Mouse (Mus musculus) stomach, embryonic 15.5 days (tissue): ENCODE data around the gene Homez. TPM values are rescaled to one million over a fixed set of nuclear protein-coding genes. Genes with fewer than 3 reads are reported as not detected.

Source experiments
- ATAC-seq: fragments of 200-750 bp; cut with Nextera tagmentation; 2 replicates; pipeline ENCODE4 v1.8.0; 2017; ENCODE audit warnings: low read depth, moderate number of reproducible peaks, moderate TSS enrichment; ENCODE audit not compliant: insufficient read depth, low FRiP score
- H3K27ac ChIP-seq: fragments of 300-500 bp; sonication (generic); 2 replicates; pipeline ENCODE4 v1.5.1; 2015; ENCODE audit warnings: mild to moderate bottlenecking, inconsistent platforms
- H3K27me3 ChIP-seq: fragments of 300-500 bp; sonication (generic); replicated peaks from 2 replicates; pipeline ENCODE4 v1.6.1; 2015; ENCODE audit warnings: inconsistent platforms
- H3K36me3 ChIP-seq: fragments of 300-500 bp; sonication (generic); 2 replicates; pipeline ENCODE4 v1.6.1; 2015; ENCODE audit warnings: inconsistent platforms
- H3K4me1 ChIP-seq: fragments of 300-500 bp; sonication (generic); 2 replicates; pipeline ENCODE4 v1.6.1; 2015; ENCODE audit warnings: inconsistent platforms
- H3K4me2 ChIP-seq: fragments of 300-500 bp; sonication (generic); 2 replicates; pipeline ENCODE4 v1.6.1; 2015; ENCODE audit warnings: mild to moderate bottlenecking, inconsistent platforms
- H3K4me3 ChIP-seq: fragments of 300-500 bp; sonication (generic); replicated peaks from 2 replicates; pipeline ENCODE4 v1.5.1; 2015; ENCODE audit warnings: inconsistent platforms
- H3K9ac ChIP-seq: fragments of 300-500 bp; sonication (generic); 2 replicates; pipeline ENCODE4 v1.6.1; 2015; ENCODE audit warnings: inconsistent platforms
- H3K9me3 ChIP-seq: fragments of 300-500 bp; sonication (generic); 2 replicates; pipeline ENCODE4 v1.6.1; 2016; ENCODE audit warnings: inconsistent platforms
- WGBS: fragments of 180-500 bp; shearing (Covaris S2); methylation state at CpG from one replicate; pipeline ENCODE4 v1.1.7; 2015; 5-methylcytosine and 5-hydroxymethylcytosine counted together
- polyA plus RNA-seq: library from polyadenylated mRNA; unstranded; fragments of >200 nt; fragmentation: Nextera tagmentation; extraction: Ambion mirVana; gene quantifications from 2 replicates; pipeline ENCODE4 v1.2.1, GENCODE M21; 2015

Homez gene
- polyA plus RNA-seq, 1 experiment from 2014 or later = 8.4 TPM

DNA sequence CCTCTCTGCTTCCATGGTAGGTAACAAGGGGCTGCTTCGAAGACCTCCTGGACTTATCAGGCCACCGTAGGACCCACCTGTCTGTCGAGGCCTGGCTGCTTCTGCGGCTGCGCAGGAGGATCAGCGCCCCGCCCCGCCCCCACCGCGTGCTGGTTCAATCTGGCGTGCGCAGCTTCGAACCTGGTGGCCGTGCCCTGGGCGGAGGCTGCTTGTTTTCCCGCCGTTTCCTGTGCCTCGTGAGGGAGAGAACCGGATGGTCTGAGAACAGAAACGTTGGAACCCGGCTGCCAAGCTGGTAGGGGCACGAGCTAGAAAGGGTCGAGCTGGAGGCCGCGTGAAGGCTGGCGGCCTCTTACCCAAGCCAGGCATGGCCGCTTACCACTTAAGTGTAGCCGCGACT is 56.8 kb downstream of the Homez start, which contains the start of gene Rnf212b:
TSS of gene Rnf212b (plus strand) at position 151 of the 400 bp plus-strand sequence.
- Histone ChIP-seq H3K36me3 (no peaks in the 10 kb centered on the region), H3K4me3 (no peak within 1 kb of the TSS), H3K9ac (no peak within 1 kb of the TSS), H3K27me3 (no peaks in the 10 kb centered on the region), H3K4me2 (no peak within 1 kb of the TSS), H3K27ac (no peak within 1 kb of the TSS), H3K9me3 (no peaks in the 10 kb centered on the region), H3K4me1 (no peaks in the 10 kb centered on the region)
- 84% methylated on average over 29 of the region's 29 CpGs for WGBS
- no peak for ATAC-seq

DNA sequence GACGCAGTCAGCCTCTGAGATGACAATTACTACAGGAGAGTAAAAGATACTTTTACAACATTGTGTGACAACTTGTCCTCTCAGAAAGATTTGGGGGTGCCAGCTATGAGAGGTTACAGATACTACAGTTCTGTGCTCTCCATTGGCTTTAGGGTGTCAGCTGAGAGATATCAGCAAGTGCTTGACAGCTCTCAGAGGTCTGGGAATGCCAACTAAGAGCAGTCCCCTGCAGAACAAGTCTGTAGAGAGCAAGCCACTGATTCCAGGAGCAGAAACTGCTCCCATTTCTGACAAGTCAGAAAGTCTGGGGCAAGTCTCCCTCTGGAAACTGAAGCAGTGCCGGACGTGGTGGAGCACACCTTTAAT is 61.1 kb downstream of the Homez start:
- Histone ChIP-seq H3K27ac (no peak overlapping the region), H3K4me1 (no peaks in the 10 kb centered on the region), H3K9me3 (no peaks in the 10 kb centered on the region), H3K27me3 (no peaks in the 10 kb centered on the region), H3K36me3 (no peaks in the 10 kb centered on the region), H3K4me3 (no peak overlapping the region), H3K4me2 (no peak overlapping the region), H3K9ac (no peak overlapping the region)
- 75% methylated on average over 3 of the region's 3 CpGs for WGBS
- ATAC-seq = no peak

DNA sequence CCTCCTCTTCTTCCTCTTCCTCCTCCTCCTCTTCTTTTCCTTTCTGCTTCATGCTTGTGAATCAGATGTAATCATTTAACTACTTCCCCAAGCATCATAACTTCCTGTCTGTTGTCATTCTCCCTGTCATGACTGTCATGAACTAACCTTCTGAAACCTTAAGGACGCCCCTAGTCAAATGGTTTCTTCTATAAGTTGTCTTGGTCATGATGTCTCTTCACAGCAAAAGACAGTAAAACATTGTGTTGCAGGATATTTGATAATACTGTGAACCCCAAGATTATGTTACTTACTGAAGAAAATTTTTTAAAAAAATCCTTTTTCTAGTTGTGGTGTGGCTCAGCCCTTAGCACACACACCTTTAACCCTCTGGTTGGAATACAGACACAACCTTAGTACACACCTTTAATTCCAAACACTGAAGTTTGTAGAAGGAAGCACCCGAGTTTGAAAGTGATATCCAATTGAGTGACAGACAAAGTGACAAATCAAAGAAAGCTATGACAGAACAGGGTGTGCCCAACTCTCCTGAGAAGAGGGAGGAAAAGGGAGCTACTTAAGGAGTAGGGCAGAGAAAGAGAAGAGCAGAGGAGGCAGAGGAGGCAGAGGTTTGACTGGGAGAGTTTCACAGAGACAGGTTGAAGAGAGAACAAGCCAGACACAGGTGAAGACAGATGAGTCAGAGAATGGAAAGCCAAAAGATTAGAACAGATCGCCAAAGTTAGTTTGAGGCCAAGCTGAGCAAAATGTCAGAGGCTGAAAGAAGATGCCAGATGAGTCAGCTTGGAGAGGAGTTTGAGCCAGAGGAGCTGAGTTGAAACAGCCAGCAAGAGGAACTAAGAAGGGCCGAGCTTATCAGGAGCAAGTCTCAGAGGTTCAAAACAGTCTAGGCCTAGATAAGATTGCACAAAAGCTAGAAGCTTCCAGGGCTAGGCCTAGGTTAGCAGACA is 61.8 kb downstream of the Homez start:
- 53% methylated on average over 4 of the region's 4 CpGs for WGBS
- H3K4me1 ChIP-seq = no peaks in the 10 kb centered on the region
- H3K36me3 ChIP-seq = no peaks in the 10 kb centered on the region
- H3K27ac ChIP-seq = no peak overlapping the region
- no peak overlapping the region for H3K4me3 ChIP-seq
- ATAC-seq = no peak
- no peaks in the 10 kb centered on the region for H3K9me3 ChIP-seq
- no peak overlapping the region for H3K4me2 ChIP-seq
- no peaks in the 10 kb centered on the region for H3K27me3 ChIP-seq
- H3K9ac ChIP-seq = no peak overlapping the region

DNA sequence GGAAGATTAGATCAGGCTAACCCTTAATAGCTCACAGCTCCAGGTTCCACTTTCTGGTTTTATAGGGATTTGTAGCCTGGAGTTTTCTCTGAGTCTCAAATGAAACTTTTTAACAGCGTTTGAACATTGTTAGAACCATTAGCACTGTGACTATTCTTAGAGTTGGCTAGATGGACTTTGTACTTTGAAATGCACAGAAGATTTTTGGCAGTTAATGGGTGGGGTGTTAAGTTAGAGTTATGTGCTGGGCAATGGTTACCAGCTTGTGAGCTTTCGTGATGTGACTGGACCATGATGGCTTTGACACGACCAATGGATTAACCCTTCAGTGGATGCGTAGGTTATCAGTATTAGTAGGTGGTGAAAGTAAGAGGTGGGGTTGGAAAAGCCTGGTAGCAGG is 64.6 kb downstream of the Homez start:
- Histone ChIP-seq H3K9ac (no peak overlapping the region), H3K9me3 (no peaks in the 10 kb centered on the region), H3K27ac (no peak overlapping the region), H3K4me1 (no peaks in the 10 kb centered on the region), H3K36me3 (no peaks in the 10 kb centered on the region), H3K4me3 (no peak overlapping the region), H3K27me3 (no peaks in the 10 kb centered on the region), H3K4me2 (no peak overlapping the region)
- 69% methylated on average over 4 of the region's 4 CpGs for WGBS
- no peak for ATAC-seq

Other genes starting within 250 kb of the Homez start
- 0.03 TPM in 2 replicates for gene Psmb11, start 249.5 kb downstream of the Homez start, polyA plus RNA-seq
- gene Gm17606, start 230.0 kb downstream of the Homez start, polyA plus RNA-seq = not detected in 2 replicates
- 3.7 and 4.5 TPM in 2 replicates for gene Cdh24, start 229.6 kb downstream of the Homez start, polyA plus RNA-seq
- 79.3 and 84.8 TPM in 2 replicates for gene 1700123O20Rik, start 184.7 kb downstream of the Homez start, polyA plus RNA-seq
- 111 and 116 TPM in 2 replicates for gene Acin1, start 184.0 kb downstream of the Homez start, polyA plus RNA-seq
- 0.05 and 0.15 TPM in 2 replicates for gene Gm29776, start 172.1 kb downstream of the Homez start, polyA plus RNA-seq
- gene Cebpe, start 158.8 kb downstream of the Homez start, polyA plus RNA-seq = 1.3 and 1.5 TPM in 2 replicates
- 8.1 and 12.8 TPM in 2 replicates for gene Slc7a8, start 89.0 kb downstream of the Homez start, polyA plus RNA-seq
- 0.18 TPM in 1 of 2 replicates, not detected in the other for gene Rnf212b, start 56.8 kb downstream of the Homez start, polyA plus RNA-seq
- gene Ppp1r3e, start 6.6 kb upstream of the Homez start, polyA plus RNA-seq = 2.4 and 2.7 TPM in 2 replicates
- 4.2 and 4.3 TPM in 2 replicates for gene Bcl2l2, start 12.4 kb upstream of the Homez start, polyA plus RNA-seq
- 0.19 and 0.53 TPM in 2 replicates for gene Gm20521, start 12.5 kb upstream of the Homez start, polyA plus RNA-seq
- gene Pabpn1, start 21.5 kb upstream of the Homez start, polyA plus RNA-seq = 111 and 113 TPM in 2 replicates
- 45.5 and 48.6 TPM in 2 replicates for gene Slc22a17, start 42.2 kb upstream of the Homez start, polyA plus RNA-seq
- 27.7 and 30.4 TPM in 2 replicates for gene Efs, start 55.2 kb upstream of the Homez start, polyA plus RNA-seq
- gene Il25, start 61.7 kb upstream of the Homez start, polyA plus RNA-seq = 0.13 TPM in 1 of 2 replicates, not detected in the other
- 3.6 and 4.6 TPM in 2 replicates for gene Cmtm5, start 65.3 kb upstream of the Homez start, polyA plus RNA-seq
- 2.3 and 2.4 TPM in 2 replicates for gene Myh6, start 96.0 kb upstream of the Homez start, polyA plus RNA-seq
- gene Gm17428, start 106.0 kb upstream of the Homez start, polyA plus RNA-seq = not detected in 2 replicates
- 5.3 and 7.5 TPM in 2 replicates for gene Myh7, start 123.7 kb upstream of the Homez start, polyA plus RNA-seq
- gene Ngdn, start 144.5 kb upstream of the Homez start, polyA plus RNA-seq = 81.2 and 88.0 TPM in 2 replicates
- gene Zfhx2, start 221.4 kb upstream of the Homez start, polyA plus RNA-seq = 4.4 and 5.1 TPM in 2 replicates
- gene Thtpa, start 223.8 kb upstream of the Homez start, polyA plus RNA-seq = 19.4 and 21.6 TPM in 2 replicates
- gene Ap1g2, start 235.6 kb upstream of the Homez start, polyA plus RNA-seq = 38.5 and 42.5 TPM in 2 replicates
- gene Jph4, start 246.0 kb upstream of the Homez start, polyA plus RNA-seq = 1.6 and 2.1 TPM in 2 replicates